Mouse (Mus musculus) embryonic facial prominence, embryonic 15.5 days (tissue): ENCODE measurements around the gene 2310061I04Rik. TPM values are rescaled to one million over a fixed set of nuclear protein-coding genes. Genes with fewer than 3 reads are reported as not detected.
A peak's percentile ranks its signal among the peaks of the same experiment; 100 is the strongest.

Experiments used
- ATAC-seq: fragments of 200-750 bp; cut with Nextera tagmentation; 2 replicates; pipeline ENCODE4 v1.8.0; 2017; ENCODE audit warnings: low read depth, moderate TSS enrichment; ENCODE audit not compliant: insufficient number of reproducible peaks, low FRiP score, low TSS enrichment
- H3K27ac ChIP-seq: fragments of 300-500 bp; sonication (generic); replicated peaks from 2 replicates; pipeline ENCODE4 v1.5.1; 2015; ENCODE audit warnings: mild to moderate bottlenecking, inconsistent platforms
- H3K27me3 ChIP-seq: fragments of 300-500 bp; sonication (generic); 2 replicates; pipeline ENCODE4 v1.6.1; 2015; ENCODE audit warnings: inconsistent platforms
- H3K36me3 ChIP-seq: fragments of 300-500 bp; sonication (generic); 2 replicates; pipeline ENCODE4 v1.6.1; 2015; ENCODE audit warnings: mild to moderate bottlenecking, inconsistent platforms
- H3K4me1 ChIP-seq: fragments of 300-500 bp; sonication (generic); 2 replicates; pipeline ENCODE4 v1.6.1; 2015; ENCODE audit warnings: inconsistent platforms
- H3K4me2 ChIP-seq: fragments of 300-500 bp; sonication (generic); replicated peaks from 2 replicates; pipeline ENCODE4 v1.6.1; 2015; ENCODE audit warnings: mild to moderate bottlenecking, inconsistent platforms
- H3K4me3 ChIP-seq: fragments of 300-500 bp; sonication (generic); replicated peaks from 2 replicates; pipeline ENCODE4 v1.5.1; 2015; ENCODE audit warnings: mild to moderate bottlenecking, inconsistent platforms
- H3K9ac ChIP-seq: fragments of 300-500 bp; sonication (generic); 2 replicates; pipeline ENCODE4 v1.6.1; 2015; ENCODE audit warnings: inconsistent platforms
- H3K9me3 ChIP-seq: fragments of 300-500 bp; sonication (generic); replicated peaks from 2 replicates; pipeline ENCODE4 v1.6.1; 2016; ENCODE audit warnings: inconsistent platforms
- WGBS: fragments of 180-500 bp; shearing (Covaris S2); methylation state at CpG from one replicate; pipeline ENCODE4 v1.1.7; 2015; 5-methylcytosine and 5-hydroxymethylcytosine counted together
- polyA plus RNA-seq: library from polyadenylated mRNA; unstranded; fragments of >200 nt; fragmentation: Nextera tagmentation; extraction: Ambion mirVana; gene quantifications from 2 replicates; pipeline ENCODE4 v1.2.1, GENCODE M21; 2015

2310061I04Rik gene
- polyA plus RNA-seq, 1 experiment from 2014 or later, result 22.3 TPM

GRCm38 (mm10) chr17:35868165-35868820, 28.9 kb downstream of the 2310061I04Rik start:
- H3K4me3 ChIP-seq, result peak overlapping the region; percentile 72
- peak overlapping the region; percentile 77 for H3K4me2 ChIP-seq
- WGBS, result 13% methylated on average over 16 of the region's 17 CpGs
- ATAC-seq, result no peak
- H3K9me3 ChIP-seq, result no peaks in the 10 kb centered on the region
- peaks cover 10% of the 10 kb centered on the region; the same call in 1 of the 2 replicates for H3K36me3 ChIP-seq
- H3K27ac ChIP-seq, result peak overlapping the region; percentile 99; the same call in 1 of the 2 replicates
- H3K4me1 ChIP-seq, result peaks cover 69% of the 10 kb centered on the region
- H3K27me3 ChIP-seq, result no peaks in the 10 kb centered on the region
- H3K9ac ChIP-seq, result peak overlapping the region; percentile 69

GRCm38 (mm10) chr17:35866911-35867890, 30.0 kb downstream of the 2310061I04Rik start:
- H3K4me3 ChIP-seq, result peak overlapping the region; percentile 72
- H3K27me3 ChIP-seq, result no peaks in the 10 kb centered on the region
- peak overlapping the region; percentile 77 for H3K4me2 ChIP-seq
- ATAC-seq, result no peak
- no peaks in the 10 kb centered on the region for H3K9me3 ChIP-seq
- peaks cover 64% of the 10 kb centered on the region for H3K4me1 ChIP-seq
- peaks cover 6% of the 10 kb centered on the region; the same call in 1 of the 2 replicates for H3K36me3 ChIP-seq
- WGBS, result 9% methylated on average over 26 of the region's 26 CpGs
- H3K9ac ChIP-seq, result peak overlapping the region; percentile 69
- H3K27ac ChIP-seq, result peak overlapping the region; percentile 99

GRCm38 (mm10) chr17:35866281-35866831, 30.9 kb downstream of the 2310061I04Rik start:
- Histone ChIP-seq H3K4me1 (peaks cover 68% of the 10 kb centered on the region), H3K27me3 (no peaks in the 10 kb centered on the region), H3K4me3 (peak overlapping the region; percentile 72), H3K9me3 (no peaks in the 10 kb centered on the region), H3K9ac (peak overlapping the region; percentile 69), H3K4me2 (peak overlapping the region; percentile 77), H3K27ac (peak overlapping the region; percentile 99), H3K36me3 (peaks cover 5% of the 10 kb centered on the region; the same call in 1 of the 2 replicates)
- ATAC-seq, result peak; percentile 65
- WGBS, result under 1% methylated on average over 37 of the region's 38 CpGs

GRCm38 (mm10) chr17:35865481-35866280, 31.6 kb downstream of the 2310061I04Rik start, which contains the start of gene Ppp1r18:
TSS of gene Ppp1r18 (plus strand) at chr17:35865593.
- ATAC-seq, result peak; percentile 83
- peak within 1 kb of the TSS; percentile 72 for H3K4me3 ChIP-seq
- H3K4me1 ChIP-seq, result peaks cover 68% of the 10 kb centered on the region
- H3K4me2 ChIP-seq, result peak within 1 kb of the TSS; percentile 77
- H3K36me3 ChIP-seq, result no peaks in the 10 kb centered on the region
- H3K9ac ChIP-seq, result peak within 1 kb of the TSS; percentile 69
- no peaks in the 10 kb centered on the region for H3K27me3 ChIP-seq
- WGBS, result under 1% methylated on average over 39 of the region's 48 CpGs
- peak within 1 kb of the TSS; percentile 99 for H3K27ac ChIP-seq
- H3K9me3 ChIP-seq, result no peaks in the 10 kb centered on the region

DNA sequence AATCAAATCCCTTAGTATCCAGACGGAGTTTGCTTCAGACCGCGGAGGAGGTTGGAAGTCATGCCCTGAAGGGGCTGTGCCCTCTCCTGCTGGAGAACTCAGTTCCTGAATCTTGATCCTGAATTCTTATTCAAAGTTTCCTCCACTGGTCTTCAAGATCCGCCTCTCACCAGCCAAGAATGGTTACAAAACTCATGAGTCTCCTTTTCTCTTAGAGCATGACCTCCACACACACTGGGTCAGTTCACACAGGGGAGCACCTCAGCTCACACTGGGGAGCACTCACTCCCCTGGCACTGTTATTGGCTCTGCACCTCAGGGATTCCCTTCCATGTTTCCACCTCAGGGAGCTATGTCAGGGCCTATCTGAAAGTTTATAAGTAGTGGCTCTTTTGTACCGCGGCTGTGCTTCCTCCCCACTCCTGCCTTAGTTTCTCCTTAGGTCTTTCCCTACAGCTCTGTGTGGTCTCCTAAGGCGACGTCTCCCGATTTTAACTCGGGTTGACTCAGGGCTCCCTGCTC, 32.3 kb downstream of the 2310061I04Rik start:
- ATAC-seq, result no peak
- peaks cover 63% of the 10 kb centered on the region for H3K4me1 ChIP-seq
- no peaks in the 10 kb centered on the region for H3K27me3 ChIP-seq
- peak overlapping the region; percentile 99 for H3K27ac ChIP-seq
- 24% methylated on average over 10 of the region's 10 CpGs for WGBS
- peak overlapping the region; percentile 69 for H3K9ac ChIP-seq
- peak overlapping the region; percentile 77 for H3K4me2 ChIP-seq
- H3K36me3 ChIP-seq, result no peaks in the 10 kb centered on the region
- H3K9me3 ChIP-seq, result no peaks in the 10 kb centered on the region
- peak overlapping the region; percentile 72 for H3K4me3 ChIP-seq

GRCm38 (mm10) chr17:35861198-35861857, 35.9 kb downstream of the 2310061I04Rik start, which contains the start of gene Nrm:
TSS of gene Nrm (plus strand) at chr17:35861318.
- peak within 1 kb of the TSS; percentile 67 for H3K4me2 ChIP-seq
- no peaks in the 10 kb centered on the region for H3K9me3 ChIP-seq
- H3K9ac ChIP-seq, result peak within 1 kb of the TSS; percentile 79
- ATAC-seq, result peak; percentile 89
- peaks cover 16% of the 10 kb centered on the region for H3K36me3 ChIP-seq
- peaks cover 31% of the 10 kb centered on the region for H3K4me1 ChIP-seq
- H3K4me3 ChIP-seq, result peak within 1 kb of the TSS; percentile 92
- no peaks in the 10 kb centered on the region for H3K27me3 ChIP-seq
- peak within 1 kb of the TSS; percentile 97 for H3K27ac ChIP-seq
- WGBS, result under 1% methylated on average over 47 of the region's 47 CpGs

DNA sequence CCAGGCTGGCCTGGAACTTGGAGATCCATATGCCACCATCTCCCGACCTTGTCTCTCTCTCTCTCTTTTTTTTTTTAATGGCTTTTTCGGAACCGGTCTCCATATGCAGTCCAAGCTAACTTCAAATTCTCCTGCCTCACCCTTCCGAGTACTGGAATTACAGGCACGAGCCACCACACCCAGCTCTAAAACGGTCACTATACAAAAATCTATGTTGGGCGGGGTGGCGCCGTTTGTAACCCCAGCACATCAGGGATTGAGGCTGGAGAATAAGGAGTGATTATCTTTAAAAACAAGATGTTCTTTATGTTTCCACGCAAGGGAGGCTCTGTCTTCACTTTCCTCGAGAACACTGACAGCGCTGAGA, 36.4 kb downstream of the 2310061I04Rik start:
- Histone ChIP-seq H3K9ac (peak overlapping the region; percentile 79), H3K4me3 (peak overlapping the region; percentile 92), H3K36me3 (peaks cover 16% of the 10 kb centered on the region), H3K4me1 (peaks cover 31% of the 10 kb centered on the region), H3K9me3 (no peaks in the 10 kb centered on the region), H3K4me2 (peak overlapping the region; percentile 67), H3K27me3 (no peaks in the 10 kb centered on the region), H3K27ac (peak overlapping the region; percentile 97)
- WGBS, result 2% methylated on average over 12 of the region's 12 CpGs
- ATAC-seq, result no peak

DNA sequence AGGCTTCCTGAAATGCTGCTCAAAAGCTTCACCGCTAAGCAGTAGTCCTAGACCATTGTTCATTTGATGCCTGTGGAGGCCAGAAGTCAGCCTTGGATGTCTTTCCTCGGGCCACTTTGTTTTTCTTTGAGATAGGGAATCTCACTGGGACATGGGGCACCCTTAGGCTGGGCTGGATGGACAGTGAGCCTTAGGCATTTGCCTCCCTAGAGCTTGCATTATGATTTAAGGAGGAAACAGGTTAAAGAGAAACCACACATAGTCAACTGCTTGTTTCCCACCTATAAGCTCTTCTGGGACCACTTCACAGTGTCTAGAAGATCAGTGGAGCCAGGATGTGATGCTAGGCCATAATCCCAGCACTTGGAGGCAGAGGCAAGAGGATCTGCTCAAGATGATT, 37.4 kb downstream of the 2310061I04Rik start:
- 67% methylated on average over 2 of the region's 2 CpGs for WGBS
- Histone ChIP-seq H3K36me3 (peaks cover 19% of the 10 kb centered on the region), H3K4me1 (peaks cover 26% of the 10 kb centered on the region), H3K27me3 (no peaks in the 10 kb centered on the region), H3K9ac (no peak overlapping the region), H3K4me2 (no peak overlapping the region), H3K9me3 (no peaks in the 10 kb centered on the region), H3K27ac (no peak overlapping the region), H3K4me3 (no peak overlapping the region)
- ATAC-seq, result no peak

DNA sequence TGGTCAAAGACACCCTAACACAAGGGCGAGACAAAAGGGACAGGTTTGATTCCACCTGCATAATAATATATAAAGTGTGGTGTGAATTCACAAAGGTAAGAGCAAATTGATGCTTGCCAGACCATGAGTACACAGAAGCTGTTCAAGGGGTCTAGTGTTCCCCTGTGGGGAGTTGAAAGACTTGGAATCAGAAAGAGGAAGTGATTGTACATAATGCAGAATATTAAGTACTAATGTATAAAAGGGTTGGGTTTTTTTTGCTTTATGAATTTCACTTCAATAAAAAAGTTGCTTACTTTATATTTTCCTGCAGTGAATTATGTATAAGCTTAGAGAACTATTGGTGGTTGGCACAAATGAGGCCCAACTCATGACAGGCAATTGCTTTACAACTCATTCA, 37.9 kb downstream of the 2310061I04Rik start:
- Histone ChIP-seq H3K4me3 (no peak overlapping the region), H3K9ac (no peak overlapping the region), H3K4me2 (no peak overlapping the region), H3K27ac (no peak overlapping the region), H3K4me1 (peaks cover 22% of the 10 kb centered on the region), H3K36me3 (peaks cover 23% of the 10 kb centered on the region), H3K9me3 (no peaks in the 10 kb centered on the region), H3K27me3 (no peaks in the 10 kb centered on the region)
- ATAC-seq, result no peak
- WGBS, result 95% methylated on average over 1 of the region's 1 CpGs

DNA sequence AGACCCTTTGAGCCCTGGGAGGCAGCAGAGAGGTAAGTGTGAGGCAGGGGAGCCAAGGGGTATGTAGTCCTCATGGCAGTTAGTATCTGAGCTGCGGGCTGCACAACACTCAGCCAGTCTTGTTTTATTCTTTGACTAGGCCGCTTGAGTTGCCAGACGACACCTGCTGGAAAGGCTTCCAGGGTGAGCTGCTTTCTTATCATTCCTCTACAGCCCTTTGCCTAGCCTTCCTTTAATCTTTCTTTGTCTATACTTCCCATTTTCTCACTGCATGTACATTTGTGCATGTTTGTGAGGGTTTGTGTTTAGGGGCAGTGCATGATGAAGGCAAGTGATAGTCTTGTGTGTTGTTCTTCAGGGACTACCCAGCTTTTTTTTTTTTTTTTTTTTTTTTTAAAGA, 46.3 kb downstream of the 2310061I04Rik start:
- no peaks in the 10 kb centered on the region for H3K9me3 ChIP-seq
- ATAC-seq, result no peak

More for the DNA sequence above, 46.3 kb downstream of the 2310061I04Rik start:
- H3K9ac ChIP-seq, result no peak overlapping the region
- no peaks in the 10 kb centered on the region for H3K4me1 ChIP-seq
- H3K36me3 ChIP-seq, result peaks cover 76% of the 10 kb centered on the region
- H3K27me3 ChIP-seq, result no peaks in the 10 kb centered on the region
- no peak overlapping the region for H3K27ac ChIP-seq
- WGBS, result 87% methylated on average over 3 of the region's 3 CpGs
- H3K4me3 ChIP-seq, result no peak overlapping the region
- H3K4me2 ChIP-seq, result no peak overlapping the region
